Mouse (Mus musculus) heart, adult 2 months (tissue): ENCODE data around the gene Selenon. TPM values are rescaled to one million over a fixed set of nuclear protein-coding genes. Genes with fewer than 3 reads are reported as not detected.
A peak's percentile ranks its signal among the peaks of the same experiment; 100 is the strongest.

Experiments used
- DNase-seq, 2 experiments: peaks; one replicate each; pipeline ENCODE4 v3.0.0; 2021
- H3K27ac ChIP-seq: fragments of 200-600 bp; 2 replicates; pipeline ENCODE4 v1.8.1; 2022
- H3K27me3 ChIP-seq: fragments of 200-500 bp; 2 replicates; pipeline ENCODE4 v1.6.1; 2012; ENCODE audit warnings: mild to moderate bottlenecking, low read length, inconsistent platforms, mixed read lengths; ENCODE audit not compliant: control insufficient read depth, insufficient read depth
- H3K36me3 ChIP-seq: fragments of 200-500 bp; 2 replicates; pipeline ENCODE4 v1.6.1; 2012; ENCODE audit warnings: low read length, inconsistent platforms; ENCODE audit not compliant: control insufficient read depth, insufficient read depth
- H3K4me1 ChIP-seq: fragments of 200-500 bp; 2 replicates; pipeline ENCODE4 v1.6.1; 2011; ENCODE audit warnings: low read length; ENCODE audit not compliant: control insufficient read depth, insufficient read depth
- H3K4me3 ChIP-seq: fragments of 200-600 bp; 2 replicates; pipeline ENCODE4 v1.8.1; 2022
- H3K79me2 ChIP-seq: fragments of 200-500 bp; replicated peaks from 2 replicates; pipeline ENCODE4 v1.6.1; 2012; ENCODE audit warnings: mild to moderate bottlenecking, inconsistent platforms, low read length, moderate library complexity, mixed read lengths; ENCODE audit not compliant: control insufficient read depth, insufficient read depth
- H3K9ac ChIP-seq: fragments of 200-500 bp; 2 replicates; pipeline ENCODE4 v1.6.1; 2012; ENCODE audit warnings: low read depth, mild to moderate bottlenecking, control low read depth, inconsistent platforms, low read length, mixed read lengths
- CTCF ChIP-seq: fragments of 200-600 bp; IDR thresholded peaks from 2 replicates; pipeline ENCODE4 v1.8.1; 2022; ENCODE audit warnings: antibody characterized with exemption, mild to moderate bottlenecking, moderate library complexity
- EP300 ChIP-seq: fragments of 200-500 bp; IDR thresholded peaks from 2 replicates; pipeline ENCODE4 v1.6.1; 2011; ENCODE audit warnings: low read depth, low read length, control low read depth; ENCODE audit not compliant: insufficient read depth
- POLR2A ChIP-seq: fragments of 200-500 bp; IDR thresholded peaks from 2 replicates; pipeline ENCODE4 v1.6.1; 2011; ENCODE audit warnings: mild to moderate bottlenecking, low read depth, low read length, control low read depth; ENCODE audit not compliant: insufficient read depth
- WGBS: fragments of 180-500 bp; shearing (Covaris S2); methylation state at CpG from one replicate; pipeline ENCODE4 v1.1.7; 2018; 5-methylcytosine and 5-hydroxymethylcytosine counted together
- intact Hi-C: fragments of 180-260 bp; cut with DNase I; formaldehyde crosslinking; loops from one replicate; pipeline ENCODE4 v1.15.1; 2025
- polyA plus RNA-seq: library from polyadenylated mRNA; depleted of rRNA; stranded (reverse); fragments of >200 nt; gene quantifications from 2 replicates; pipeline ENCODE4 v1.2.3, GENCODE M21; 2012
- total RNA-seq, 2 experiments: library from RNA; stranded (reverse); gene quantifications; 2 replicates each; pipeline ENCODE4 v1.2.3; 2021

The Selenon gene
- total and polyA plus RNA-seq, 3 experiments: 18.6 to 22.5 (median 19.9) TPM

- Histone ChIP-seq H3K9ac (no peak overlapping the region), H3K27ac (no peak overlapping the region), H3K4me1 (peaks cover 8% of the 10 kb centered on the region), H3K4me3 (no peak overlapping the region), H3K36me3 (no peaks in the 10 kb centered on the region), H3K79me2 (no peaks in the 10 kb centered on the region), H3K27me3 (no peaks in the 10 kb centered on the region)
- 74% methylated on average over 5 of the region's 5 CpGs for WGBS
- intact Hi-C loops: no loop called here
- no peak for TF ChIP-seq EP300
- no peak for DNase-seq
These were observed 37.0 kb upstream of the Selenon start for GRCm38 (mm10) chr4:134588951-134589350.

GRCm38 (mm10) chr4:134588287-134588686 is 36.3 kb upstream of the Selenon start:
- Histone ChIP-seq H3K4me1 (peaks cover 8% of the 10 kb centered on the region), H3K27me3 (no peaks in the 10 kb centered on the region), H3K36me3 (no peaks in the 10 kb centered on the region), H3K4me3 (no peak overlapping the region), H3K79me2 (no peaks in the 10 kb centered on the region), H3K9ac (no peak overlapping the region), H3K27ac (no peak overlapping the region)
- WGBS: 89% methylated on average over 9 of the region's 9 CpGs
- intact Hi-C loops: no loop called here
- no peak for TF ChIP-seq POLR2A
- no peak for TF ChIP-seq EP300
- TF ChIP-seq CTCF: no peak
- no peak for DNase-seq

- H3K27ac ChIP-seq: no peak overlapping the region
- intact Hi-C loops: no loop called here
- 72% methylated on average over 11 of the region's 11 CpGs for WGBS
These were observed 35.8 kb upstream of the Selenon start for GRCm38 (mm10) chr4:134587636-134588197.

GRCm38 (mm10) chr4:134586631-134587030 is 34.7 kb upstream of the Selenon start:
- Histone ChIP-seq H3K4me3 (no peak overlapping the region), H3K79me2 (no peaks in the 10 kb centered on the region), H3K27ac (no peak overlapping the region), H3K27me3 (no peaks in the 10 kb centered on the region), H3K36me3 (no peaks in the 10 kb centered on the region), H3K9ac (no peak overlapping the region), H3K4me1 (peaks cover 6% of the 10 kb centered on the region)
- TF ChIP-seq POLR2A (no peak), EP300 (no peak)
- WGBS: 94% methylated on average over 1 of the region's 1 CpGs
- no peak for DNase-seq
- intact Hi-C loops: no loop called here

More at GRCm38 (mm10) chr4:134587636-134588197, 35.8 kb upstream of the Selenon start:
- TF ChIP-seq EP300 (no peak), CTCF (no peak), POLR2A (no peak)
- H3K4me3 ChIP-seq: no peak overlapping the region
- peaks cover 8% of the 10 kb centered on the region for H3K4me1 ChIP-seq
- H3K79me2 ChIP-seq: no peaks in the 10 kb centered on the region
- no peaks in the 10 kb centered on the region for H3K36me3 ChIP-seq
- no peak overlapping the region for H3K9ac ChIP-seq
- no peak for DNase-seq
- H3K27me3 ChIP-seq: no peaks in the 10 kb centered on the region

GRCm38 (mm10) chr4:134586126-134586525 is 34.2 kb upstream of the Selenon start:
- Histone ChIP-seq H3K79me2 (no peaks in the 10 kb centered on the region), H3K27ac (no peak overlapping the region), H3K36me3 (no peaks in the 10 kb centered on the region), H3K9ac (no peak overlapping the region), H3K4me3 (no peak overlapping the region), H3K27me3 (no peaks in the 10 kb centered on the region), H3K4me1 (peaks cover 2% of the 10 kb centered on the region; the same call in 1 of the 2 replicates)
- intact Hi-C loops: no loop called here
- TF ChIP-seq CTCF (no peak), POLR2A (no peak), EP300 (no peak)
- no peak for DNase-seq
- 73% methylated on average over 7 of the region's 7 CpGs for WGBS

- Histone ChIP-seq H3K27me3 (no peaks in the 10 kb centered on the region), H3K4me1 (peaks cover 1% of the 10 kb centered on the region; the same call in 1 of the 2 replicates), H3K79me2 (no peaks in the 10 kb centered on the region), H3K27ac (no peak overlapping the region), H3K9ac (no peak overlapping the region), H3K4me3 (no peak overlapping the region), H3K36me3 (no peaks in the 10 kb centered on the region)
- peak; percentile 37 to 61 for DNase-seq
- TF ChIP-seq POLR2A (no peak), CTCF (peak; percentile 75)
- 44% methylated on average over 3 of the region's 3 CpGs for WGBS
- intact Hi-C loops: loop anchor here (1.0 to 2.0 kb wide), 2 partner anchors 119 to 131 kb away; no protein-coding TSS in a partner anchor
These were observed 31.5 kb upstream of the Selenon start for GRCm38 (mm10) chr4:134583513-134583912.
